Mouse (Mus musculus) intestine, embryonic 16.5 days (tissue): ENCODE data around the gene Olfr1463. TPM values are rescaled to one million over a fixed set of nuclear protein-coding genes. Genes with fewer than 3 reads are reported as not detected.

Experiments used
- ATAC-seq: fragments of 200-750 bp; cut with Nextera tagmentation; 2 replicates; pipeline ENCODE4 v1.8.0; 2017; ENCODE audit warnings: moderate TSS enrichment, moderate library complexity
- H3K27ac ChIP-seq: fragments of 300-500 bp; sonication (generic); 2 replicates; pipeline ENCODE4 v1.5.1; 2014; ENCODE audit warnings: mild to moderate bottlenecking, low read length
- H3K27me3 ChIP-seq: fragments of 300-500 bp; sonication (generic); replicated peaks from 2 replicates; pipeline ENCODE4 v1.6.1; 2014; ENCODE audit warnings: low read length, control low read depth, mixed read lengths; ENCODE audit not compliant: control insufficient read depth, insufficient read depth
- H3K36me3 ChIP-seq: fragments of 300-500 bp; sonication (generic); 2 replicates; pipeline ENCODE4 v1.6.1; 2014; ENCODE audit warnings: low read length, control low read depth; ENCODE audit not compliant: control insufficient read depth, insufficient read depth
- H3K4me1 ChIP-seq: fragments of 300-500 bp; sonication (generic); 2 replicates; pipeline ENCODE4 v1.6.1; 2014; ENCODE audit warnings: low read length, control low read depth, mixed read lengths; ENCODE audit not compliant: control insufficient read depth, insufficient read depth
- H3K4me2 ChIP-seq: fragments of 300-500 bp; sonication (generic); 2 replicates; pipeline ENCODE4 v1.6.1; 2014; ENCODE audit warnings: low read depth, low read length, control low read depth
- H3K4me3 ChIP-seq: fragments of 300-500 bp; sonication (generic); 2 replicates; pipeline ENCODE4 v1.5.1; 2014; ENCODE audit warnings: mild to moderate bottlenecking, low read length
- H3K9ac ChIP-seq: fragments of 300-500 bp; sonication (generic); 2 replicates; pipeline ENCODE4 v1.6.1; 2014; ENCODE audit warnings: low read depth, low read length
- H3K9me3 ChIP-seq: fragments of 300-500 bp; sonication (generic); 2 replicates; pipeline ENCODE4 v1.6.1; 2016; ENCODE audit warnings: low read length, control low read depth; ENCODE audit not compliant: control insufficient read depth
- WGBS: fragments of 180-500 bp; shearing (Covaris S2); extraction: QIAGEN DNeasy Blood & Tissue Kit; methylation state at CpG from one replicate; pipeline ENCODE4 v1.1.7; 2014; 5-methylcytosine and 5-hydroxymethylcytosine counted together
- polyA plus RNA-seq: library from polyadenylated mRNA; unstranded; fragments of >200 nt; fragmentation: Nextera tagmentation; extraction: Ambion mirVana; gene quantifications from 2 replicates; pipeline ENCODE4 v1.2.1, GENCODE M21; 2015

Gene Olfr1463
- polyA plus RNA-seq: not detected in 2 replicates

DNA sequence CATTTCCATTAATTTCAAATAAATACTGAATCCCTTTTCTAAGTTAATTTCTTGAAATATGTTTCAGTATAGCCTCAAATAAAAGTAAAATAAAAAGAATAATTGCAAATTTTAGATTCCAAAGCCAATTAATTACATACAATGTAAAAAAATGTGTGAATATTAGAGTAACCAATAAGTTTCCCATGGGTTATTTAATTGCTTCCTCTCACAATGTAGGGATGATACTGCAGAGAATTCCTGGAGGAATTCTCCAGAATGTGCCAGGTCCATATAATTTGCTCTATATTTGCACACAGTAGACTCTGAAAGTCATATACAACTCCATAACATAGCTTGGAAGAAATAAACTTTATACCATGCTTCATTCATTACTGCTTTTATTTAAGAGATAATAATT, at the start of gene Olfr1463:
Gene Olfr1463, plus strand, starts transcription at position 301 of the 400 bp plus-strand sequence.
- Histone ChIP-seq H3K9ac (no peak within 1 kb of the TSS), H3K9me3 (no peaks in the 10 kb centered on the region), H3K4me3 (no peak within 1 kb of the TSS), H3K36me3 (no peaks in the 10 kb centered on the region), H3K27ac (no peak within 1 kb of the TSS), H3K4me2 (no peak within 1 kb of the TSS), H3K27me3 (no peaks in the 10 kb centered on the region), H3K4me1 (no peaks in the 10 kb centered on the region)
- ATAC-seq: no peak

DNA sequence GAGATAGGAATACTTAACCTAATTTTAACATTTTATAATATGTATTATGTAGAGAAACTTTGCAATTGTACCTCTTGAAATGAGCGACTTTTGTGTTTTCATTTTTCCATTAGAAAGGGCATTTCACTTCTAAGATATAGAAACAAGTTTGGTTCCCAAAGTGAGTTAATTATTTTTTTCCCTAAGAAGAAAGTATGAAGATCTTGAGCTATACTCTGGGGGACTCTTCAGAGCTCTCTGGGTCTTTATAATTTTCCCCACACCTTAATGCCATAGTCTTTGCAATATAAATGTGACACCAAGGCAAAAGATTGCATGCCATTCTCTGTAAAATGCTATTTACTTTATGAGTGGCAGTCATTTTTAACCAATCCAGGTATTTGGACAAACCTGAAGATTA, 45.7 kb upstream of the Olfr1463 start, which contains the start of gene Olfr1462:
Gene Olfr1462, plus strand, starts transcription at position 301 of the 400 bp plus-strand sequence.
- Histone ChIP-seq H3K4me3 (no peak within 1 kb of the TSS), H3K36me3 (no peaks in the 10 kb centered on the region), H3K4me2 (no peak within 1 kb of the TSS), H3K9ac (no peak within 1 kb of the TSS), H3K27ac (no peak within 1 kb of the TSS), H3K9me3 (no peaks in the 10 kb centered on the region), H3K27me3 (no peaks in the 10 kb centered on the region), H3K4me1 (no peaks in the 10 kb centered on the region)
- no peak for ATAC-seq
- WGBS: 88% methylated on average over 1 of the region's 1 CpGs

DNA sequence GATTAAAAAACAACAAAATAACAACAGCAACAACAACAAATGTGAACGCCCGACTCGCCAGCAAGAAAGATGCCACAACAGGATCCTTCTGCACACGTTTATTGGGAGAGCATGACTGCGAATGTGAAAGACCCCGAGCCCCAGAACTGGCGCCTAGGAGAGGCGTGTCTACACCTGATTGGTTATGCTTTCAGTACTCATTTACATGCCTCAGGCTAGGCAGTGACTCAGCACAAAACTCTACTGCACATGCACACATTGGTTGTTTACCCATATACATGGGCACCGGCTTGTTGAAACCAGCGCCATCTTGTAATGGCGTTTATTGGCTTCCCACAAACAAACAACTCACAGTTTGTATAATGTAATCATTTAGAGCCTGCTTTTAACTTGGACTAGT, 9.5 kb upstream of the Olfr1463 start:
- WGBS: 87% methylated on average over 11 of the region's 11 CpGs
- Histone ChIP-seq H3K27ac (no peak overlapping the region), H3K9me3 (no peaks in the 10 kb centered on the region), H3K27me3 (no peaks in the 10 kb centered on the region), H3K4me3 (no peak overlapping the region), H3K9ac (no peak overlapping the region), H3K4me1 (no peaks in the 10 kb centered on the region), H3K36me3 (no peaks in the 10 kb centered on the region), H3K4me2 (no peak overlapping the region)
- ATAC-seq: no peak

Other genes with a start within 250 kb of the Olfr1463 start
- gene Olfr1451, start 236.3 kb upstream of the Olfr1463 start, polyA plus RNA-seq: not detected in 2 replicates
- not detected in 2 replicates for gene Olfr1453, start 203.0 kb upstream of the Olfr1463 start, polyA plus RNA-seq
- gene Olfr1454, start 170.7 kb upstream of the Olfr1463 start, polyA plus RNA-seq: not detected in 2 replicates
- not detected in 2 replicates for gene Olfr1457, start 133.4 kb upstream of the Olfr1463 start, polyA plus RNA-seq
- gene Olfr1458, start 124.6 kb upstream of the Olfr1463 start, polyA plus RNA-seq: not detected in 2 replicates
- gene Olfr1459, start 81.8 kb upstream of the Olfr1463 start, polyA plus RNA-seq: not detected in 2 replicates
- not detected in 2 replicates for gene Olfr1461, start 68.3 kb upstream of the Olfr1463 start, polyA plus RNA-seq
- not detected in 2 replicates for gene Olfr1462, start 45.6 kb upstream of the Olfr1463 start, polyA plus RNA-seq
- gene Olfr1465, start 84.2 kb downstream of the Olfr1463 start, polyA plus RNA-seq: not detected in 2 replicates
- not detected in 2 replicates for gene Olfr1466, start 107.5 kb downstream of the Olfr1463 start, polyA plus RNA-seq
- gene Olfr1467, start 130.9 kb downstream of the Olfr1463 start, polyA plus RNA-seq: not detected in 2 replicates
- not detected in 2 replicates for gene Olfr1469, start 176.5 kb downstream of the Olfr1463 start, polyA plus RNA-seq
- not detected in 2 replicates for gene Olfr1471, start 212.1 kb downstream of the Olfr1463 start, polyA plus RNA-seq
- gene Olfr1472, start 224.8 kb downstream of the Olfr1463 start, polyA plus RNA-seq: not detected in 2 replicates
- not detected in 2 replicates for gene Olfr1474, start 238.2 kb downstream of the Olfr1463 start, polyA plus RNA-seq
- gene Olfr1475, start 248.9 kb downstream of the Olfr1463 start, polyA plus RNA-seq: not detected in 2 replicates